Mouse (Mus musculus): ENCODE measurements around the gene Zfp488.

DNA sequence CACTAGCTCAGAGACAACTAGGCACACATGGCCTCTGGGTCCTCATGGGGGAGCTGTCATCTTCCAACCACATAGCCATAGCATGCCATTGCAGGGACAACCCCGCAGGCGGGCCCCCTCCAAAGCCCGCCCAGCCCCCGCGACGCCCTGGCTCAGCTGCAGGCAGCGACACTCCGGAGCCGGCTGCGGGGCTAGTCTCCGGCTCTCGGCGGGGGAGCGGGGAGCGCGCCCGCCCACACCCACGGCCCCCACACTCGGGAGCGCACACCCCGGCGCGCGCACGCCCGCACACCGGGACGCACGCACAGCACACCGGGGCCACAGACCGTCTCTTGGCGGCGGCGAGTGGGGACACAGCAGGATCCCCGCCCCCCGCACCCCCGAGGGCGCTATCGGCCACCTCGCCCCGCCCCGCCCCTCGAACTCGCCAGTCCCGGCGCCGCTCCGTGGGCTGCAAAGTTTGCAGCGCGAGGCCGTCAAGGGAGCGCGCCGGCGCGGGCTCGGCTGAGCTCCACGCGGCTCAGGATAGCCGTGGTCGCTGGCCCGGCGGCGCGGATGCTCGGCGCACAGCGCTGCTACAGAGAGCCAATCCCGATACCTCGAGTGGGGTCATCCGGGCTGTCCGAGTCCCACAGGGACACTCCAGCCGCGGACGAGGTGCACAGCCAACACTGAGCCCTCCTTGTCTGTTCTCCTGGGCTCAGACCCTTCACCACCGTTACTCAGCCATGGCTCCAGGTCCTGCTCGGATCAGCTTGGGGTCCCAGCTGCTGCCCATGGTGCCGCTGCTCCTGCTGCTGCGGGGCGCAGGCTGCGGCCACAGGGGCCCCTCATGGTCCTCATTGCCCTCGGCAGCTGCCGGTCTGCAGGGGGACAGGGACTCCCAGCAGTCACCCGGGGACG is 55.1 kb downstream of the Zfp488 start, which contains the start of gene Gdf10:
- TF ChIP-seq CTCF (IDR thresholded peaks at IDR 0.05; ENCODE audit: low read depth): no peak
- TF ChIP-seq EP300 (IDR thresholded peaks at IDR 0.05; ENCODE audit: low read depth): no peak
